Mouse (Mus musculus) common myeloid progenitor, adult 5-6 weeks (primary cell): ENCODE measurements around the gene Epb41l5. TPM values are rescaled to one million over a fixed set of nuclear protein-coding genes. Genes with fewer than 3 reads are reported as not detected.

ENCODE experiments used
- ATAC-seq: replicated peaks from 2 replicates; pipeline ENCODE4 v1.8.0; 2016; ENCODE audit warnings: low read depth, mild to moderate bottlenecking, moderate TSS enrichment, inconsistent platforms; ENCODE audit not compliant: poor library complexity, severe bottlenecking
- total RNA-seq: library from RNA; stranded (forward); fragments of 200-1000, 187-1606 nt; gene quantifications from 2 replicates; pipeline ENCODE4 v1.2.3, GENCODE M21; 2017

Epb41l5 gene
- total RNA-seq, 1 experiment from 2014 or later: 2.1 TPM

DNA sequence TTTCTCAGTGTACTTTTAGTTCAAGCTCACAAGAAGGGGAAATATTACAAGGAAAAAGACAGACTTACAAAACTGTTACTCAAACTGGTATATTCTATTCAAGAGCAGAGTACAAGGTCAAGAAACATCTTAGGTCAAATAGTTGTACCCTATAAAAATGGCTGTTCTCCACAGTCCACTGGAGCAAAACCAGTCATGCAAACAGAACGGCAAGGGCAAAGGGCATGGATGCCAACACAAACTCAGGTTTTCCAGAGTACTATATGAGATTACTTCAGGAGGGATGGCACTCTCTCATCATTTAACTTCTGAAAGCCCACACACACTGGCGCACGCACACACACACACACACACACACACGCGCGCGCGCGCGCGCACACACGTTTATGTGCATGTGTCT lies 46.4 kb downstream of the Epb41l5 start:
- no peak for ATAC-seq

DNA sequence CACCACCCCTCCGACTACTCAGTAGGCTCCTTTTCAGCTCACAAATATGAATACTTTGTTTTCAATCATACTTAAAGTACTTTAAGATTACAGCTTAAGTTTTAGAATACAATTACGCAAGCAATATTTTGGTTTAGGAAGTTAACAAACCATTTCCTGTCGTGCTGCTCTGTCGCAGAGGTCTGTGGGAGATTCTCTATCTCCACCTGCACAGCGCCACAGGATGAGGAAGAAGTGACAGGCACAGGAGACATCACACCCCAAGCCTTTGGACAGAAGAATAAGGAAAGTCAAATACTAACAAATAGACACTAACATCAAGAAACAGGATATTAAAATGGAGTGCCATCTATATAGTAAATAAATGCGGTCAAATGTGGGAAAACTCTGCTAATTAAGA lies 49.9 kb downstream of the Epb41l5 start:
- peak; percentile 73 for ATAC-seq

DNA sequence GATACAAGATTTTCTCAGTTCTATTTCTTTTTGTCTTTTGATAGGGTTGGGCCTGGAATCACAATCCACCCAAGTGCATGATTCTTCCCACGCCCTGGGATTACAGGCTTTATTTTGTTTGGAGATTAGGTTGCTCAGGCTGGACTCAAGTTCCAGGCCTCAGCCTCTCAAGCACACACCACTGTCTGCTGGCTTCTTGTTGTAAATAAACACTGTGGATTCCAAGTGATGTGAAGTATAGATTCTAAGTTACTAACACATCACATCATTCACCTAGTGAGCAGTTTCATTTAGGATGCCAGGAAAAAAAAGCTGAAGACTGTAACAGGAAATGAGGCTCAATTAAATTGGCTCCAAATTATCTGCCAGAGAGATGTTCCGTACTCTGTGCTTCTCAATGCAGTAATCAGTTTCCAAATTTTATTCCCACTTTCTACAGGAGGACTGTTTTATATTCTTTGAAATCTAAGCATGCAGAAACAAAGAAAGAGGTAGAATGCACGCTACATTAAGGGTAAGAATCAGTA lies 51.8 kb downstream of the Epb41l5 start:
- ATAC-seq: no peak

DNA sequence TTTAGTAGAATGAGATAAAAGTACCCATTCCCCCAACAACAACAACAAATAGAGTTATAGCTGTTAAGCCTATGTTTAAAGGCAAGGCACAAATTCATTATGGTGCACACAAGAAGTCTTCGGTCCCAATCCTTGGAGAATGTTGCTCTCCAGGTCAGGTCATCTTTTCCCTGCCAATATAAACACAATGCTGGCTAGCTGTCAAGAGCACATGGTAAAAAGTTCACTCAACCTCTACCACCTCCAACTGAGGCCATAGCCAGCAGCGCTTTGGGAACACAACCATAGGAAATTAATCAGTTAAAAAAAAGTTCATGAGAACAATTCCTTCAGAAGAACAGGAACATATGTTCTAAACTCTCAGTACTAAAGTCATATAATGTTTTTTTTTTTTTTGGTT lies 58.8 kb downstream of the Epb41l5 start:
- no peak for ATAC-seq

DNA sequence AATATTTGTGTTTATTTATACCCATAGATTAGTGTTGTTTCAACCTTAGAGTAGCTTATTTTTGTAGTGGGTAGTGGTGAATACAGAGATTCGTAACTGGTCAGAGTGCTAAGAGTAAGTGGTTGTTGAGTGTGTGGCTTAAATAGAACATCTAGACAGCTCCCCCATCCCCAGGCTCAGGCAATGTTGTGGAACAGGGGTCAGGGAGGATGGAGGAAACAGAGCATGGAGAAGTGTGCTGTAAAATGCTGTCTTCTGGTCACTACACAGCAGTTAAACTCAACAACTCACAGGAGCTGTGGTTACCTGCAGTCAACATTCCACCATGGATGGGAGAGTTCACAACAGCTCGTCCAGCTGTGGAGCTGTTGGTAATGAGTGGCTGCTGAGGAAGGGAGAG lies 63.8 kb downstream of the Epb41l5 start:
- no peak for ATAC-seq

DNA sequence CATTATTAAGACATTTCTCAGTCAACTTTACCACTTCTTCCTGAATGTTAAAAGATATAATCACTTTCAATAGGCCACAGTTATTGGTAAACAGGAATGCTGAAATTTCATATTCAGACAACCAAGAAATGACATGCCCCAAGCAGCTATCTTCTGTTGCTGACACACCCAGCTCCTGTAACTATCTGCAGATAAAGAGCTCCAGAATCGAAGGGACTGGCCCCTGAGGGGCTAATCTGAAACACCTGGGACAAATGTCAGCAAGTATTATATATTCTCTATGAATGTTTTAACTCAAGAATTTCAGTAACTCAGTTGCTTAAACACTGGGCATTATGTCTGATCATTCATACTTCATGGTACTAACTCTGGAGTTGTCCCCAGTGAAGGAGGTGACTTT lies 78.7 kb downstream of the Epb41l5 start:
- ATAC-seq: no peak

DNA sequence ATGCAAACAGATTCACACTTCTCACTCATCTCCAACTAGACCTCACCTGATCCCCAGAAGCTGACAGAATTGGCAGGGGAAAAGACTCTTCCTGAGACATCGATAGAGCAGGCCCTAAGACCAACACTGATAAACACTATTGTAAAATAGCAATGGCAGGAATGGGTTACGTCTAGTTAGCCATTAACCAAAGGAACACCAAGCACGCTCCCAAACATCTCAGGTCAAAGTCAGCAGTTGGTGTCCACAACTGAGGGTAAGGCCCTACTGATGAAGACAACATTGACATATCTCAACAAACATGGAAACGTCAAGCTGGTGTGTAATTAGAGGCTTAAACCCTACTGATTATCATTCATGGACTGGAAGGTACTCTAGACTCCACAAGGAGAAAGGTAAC lies 83.3 kb downstream of the Epb41l5 start:
- no peak for ATAC-seq

DNA sequence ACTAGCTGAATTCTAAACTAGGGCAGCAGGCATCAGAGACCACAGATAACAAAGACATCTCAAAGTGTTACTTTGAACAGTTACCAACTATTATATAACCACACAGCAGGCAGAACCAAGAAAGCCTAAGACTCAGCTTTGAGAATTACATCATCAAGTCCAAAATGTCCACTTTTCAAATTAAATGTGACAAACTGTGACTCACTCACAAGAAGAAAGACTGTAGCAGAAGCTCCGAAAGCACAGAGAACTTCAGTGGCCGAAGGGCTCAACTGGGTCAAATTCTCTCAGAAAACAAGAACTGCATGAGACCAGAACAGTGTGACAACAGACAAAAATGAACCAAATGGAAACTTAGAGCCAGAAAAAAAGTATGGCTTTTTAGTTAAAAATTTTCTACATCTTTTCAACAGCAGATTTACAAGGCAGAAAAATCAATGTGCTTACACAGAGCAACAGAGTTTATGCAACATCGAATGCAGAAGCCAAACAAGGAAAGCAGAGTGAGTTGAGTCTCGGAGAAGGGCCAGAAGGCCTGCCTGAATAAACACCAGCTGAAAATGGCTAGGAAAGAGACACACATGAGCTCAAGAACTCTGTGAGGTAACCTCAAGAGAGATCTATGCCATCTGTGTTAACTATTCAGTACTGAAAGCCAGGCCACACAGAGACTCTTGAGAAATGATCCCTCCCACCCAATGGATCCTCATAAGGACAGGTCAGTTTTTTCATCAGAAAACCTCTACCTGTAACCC lies 91.0 kb downstream of the Epb41l5 start:
- no peak for ATAC-seq

DNA sequence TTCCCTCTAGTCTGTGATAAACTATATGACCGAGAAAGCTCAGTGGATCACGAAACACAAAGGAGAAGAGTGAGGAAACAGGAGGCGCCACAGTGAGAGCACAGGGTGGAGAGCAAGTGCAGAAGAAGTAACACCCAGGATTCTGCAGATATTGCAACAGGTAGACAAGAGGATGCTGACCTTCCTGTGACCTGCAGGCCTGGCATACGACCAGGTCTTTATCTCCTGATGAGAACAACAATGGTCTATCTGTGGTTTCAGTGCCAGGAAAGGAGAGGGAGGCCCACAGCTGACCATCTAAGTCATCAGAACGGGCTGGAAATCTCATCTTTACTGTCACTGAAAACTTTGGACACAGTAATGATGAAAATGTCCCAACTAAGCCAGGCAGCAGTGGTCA lies 93.1 kb downstream of the Epb41l5 start:
- ATAC-seq: no peak

DNA sequence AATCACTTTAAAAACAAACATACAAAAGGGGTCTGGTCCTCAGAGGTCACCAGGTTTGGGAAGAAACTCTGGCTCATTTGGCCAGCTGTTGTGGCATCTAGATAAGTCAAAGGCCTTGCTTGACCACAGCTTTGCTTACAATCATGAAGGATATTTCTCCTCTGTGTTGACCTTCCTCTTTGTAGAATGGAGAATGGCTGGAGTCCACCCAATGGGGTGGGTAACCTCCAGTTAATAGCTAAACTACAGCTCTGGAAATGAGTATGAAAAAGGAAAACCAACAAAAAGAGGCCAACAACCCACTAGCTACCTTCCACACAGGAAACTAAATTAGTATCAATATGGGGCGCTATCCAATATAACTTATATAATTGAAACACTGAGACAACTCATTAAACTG lies 97.1 kb downstream of the Epb41l5 start:
- ATAC-seq: no peak

DNA sequence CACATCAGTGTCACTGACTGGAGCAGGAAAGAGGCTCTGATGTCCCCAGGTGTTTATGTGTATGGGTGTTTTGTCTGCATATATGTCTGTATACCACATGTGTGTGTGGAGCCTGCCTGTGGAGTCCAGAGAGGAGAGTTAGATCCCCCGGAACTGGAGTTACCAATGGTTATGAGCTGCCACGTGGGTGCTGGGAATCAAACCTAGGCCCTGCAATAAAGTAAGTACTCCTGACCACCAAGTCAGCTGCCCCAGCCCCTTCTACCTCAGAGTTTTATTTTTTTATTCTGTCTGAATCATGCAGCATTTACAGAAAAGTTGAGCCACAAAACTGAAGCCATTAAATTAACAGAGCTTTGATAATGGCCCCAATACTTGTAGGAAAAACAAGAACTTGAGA lies 98.7 kb downstream of the Epb41l5 start:
- ATAC-seq: no peak

DNA sequence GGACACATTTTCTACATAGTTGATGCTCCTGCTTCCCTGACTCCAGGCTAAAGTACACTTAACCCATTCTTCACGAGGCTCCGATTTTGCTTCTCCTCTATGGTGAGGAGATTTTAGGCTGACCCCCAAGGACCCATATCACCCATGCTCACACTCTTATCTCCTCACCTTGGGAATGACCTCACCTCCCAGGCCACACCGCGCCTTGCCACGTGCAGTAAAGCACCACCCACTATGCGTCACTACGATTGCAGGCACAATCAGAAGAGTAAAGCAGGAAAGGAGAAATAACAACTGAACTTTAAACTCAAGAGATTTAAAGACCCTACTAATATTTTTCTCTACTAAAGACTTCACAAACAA lies 99.5 kb downstream of the Epb41l5 start:
- no peak for ATAC-seq

DNA sequence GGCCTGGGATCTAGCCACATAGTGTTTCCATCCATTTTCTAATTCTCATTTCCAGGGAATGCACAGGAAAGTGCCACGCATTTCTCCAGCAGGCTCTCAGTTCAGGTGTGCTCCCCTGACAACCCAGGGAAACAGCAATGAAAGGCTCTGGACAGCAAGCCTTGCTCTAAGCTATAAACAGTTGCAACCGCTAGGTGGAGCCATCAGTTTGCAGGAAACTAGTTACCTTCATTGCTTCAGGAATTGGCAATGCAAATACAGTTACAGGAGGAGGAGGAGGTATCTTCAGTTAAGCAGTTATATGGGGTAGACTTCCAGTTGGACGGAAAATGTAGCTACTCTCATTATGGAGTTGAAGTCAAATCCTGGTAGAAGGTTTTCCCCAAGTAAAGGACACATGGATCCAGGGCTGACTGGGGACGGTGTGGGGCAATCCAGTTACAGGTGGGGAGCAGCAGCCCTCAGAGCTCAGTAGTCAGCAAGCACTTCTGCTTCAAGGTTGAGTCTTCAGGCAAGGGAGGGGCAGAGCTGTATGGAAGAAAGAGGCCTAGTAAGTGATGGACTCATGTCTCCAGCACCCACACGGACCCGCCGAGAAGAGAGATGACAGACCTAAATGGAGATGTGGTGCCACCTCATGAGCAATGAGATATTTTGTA lies 100.0 kb downstream of the Epb41l5 start:
- peak; percentile 92 for ATAC-seq

DNA sequence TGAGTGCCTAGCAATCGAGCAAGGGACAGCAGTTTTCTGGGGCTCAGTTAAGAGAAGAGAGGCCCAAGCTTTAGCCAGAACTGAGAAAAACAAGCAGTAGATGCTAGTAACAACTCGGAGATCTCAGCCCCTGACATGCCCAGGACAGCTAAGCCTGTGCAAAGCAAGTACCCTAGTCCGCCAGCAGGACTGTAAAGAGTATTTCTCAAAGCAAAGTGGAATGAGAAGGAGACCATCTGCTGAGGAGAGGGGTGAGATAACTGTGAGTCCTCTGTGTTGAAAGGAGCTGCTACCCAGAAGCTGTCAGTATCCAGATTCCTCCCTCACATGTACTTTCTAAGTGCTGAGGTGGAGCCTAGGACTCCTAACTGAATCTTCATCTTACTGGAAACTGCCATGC lies 102.3 kb downstream of the Epb41l5 start:
- no peak for ATAC-seq

DNA sequence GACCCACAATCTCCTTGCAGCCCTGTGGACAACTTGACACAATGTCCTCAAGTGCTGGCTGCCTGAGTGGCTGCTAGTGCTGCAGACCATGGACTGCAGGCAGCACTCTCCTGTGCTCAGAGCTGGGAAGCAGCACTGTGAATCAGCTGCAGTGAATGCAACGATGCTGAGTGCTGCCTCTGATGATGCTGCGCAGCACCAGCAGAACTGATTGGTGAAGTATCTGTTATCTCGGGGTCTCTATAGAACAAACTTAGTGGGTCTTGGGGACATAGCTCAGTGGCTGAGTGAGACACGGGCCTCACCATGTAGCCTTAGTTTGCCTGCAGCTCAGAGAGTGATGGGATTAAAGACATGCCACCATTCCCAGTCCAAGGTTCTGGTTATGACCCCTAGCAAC lies 103.1 kb downstream of the Epb41l5 start:
- no peak for ATAC-seq

DNA sequence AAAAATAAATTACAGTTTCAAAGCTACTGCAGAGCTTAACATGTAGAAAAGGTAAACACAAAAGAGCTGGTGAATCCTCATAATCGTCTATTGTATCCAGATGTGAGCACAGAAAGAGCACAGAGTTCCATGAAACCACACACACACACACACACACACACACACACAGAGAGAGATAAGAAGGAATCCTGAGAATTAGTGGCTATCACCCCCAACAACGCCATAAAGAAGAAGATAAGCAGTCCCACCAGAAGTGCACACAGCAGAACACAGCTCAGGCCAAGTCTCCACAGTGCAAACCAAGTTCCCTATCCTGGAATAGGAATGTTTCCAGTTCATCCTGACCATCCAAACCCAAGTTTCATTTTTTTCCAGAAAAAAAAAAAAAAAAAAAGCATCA lies 103.6 kb downstream of the Epb41l5 start:
- ATAC-seq: no peak

DNA sequence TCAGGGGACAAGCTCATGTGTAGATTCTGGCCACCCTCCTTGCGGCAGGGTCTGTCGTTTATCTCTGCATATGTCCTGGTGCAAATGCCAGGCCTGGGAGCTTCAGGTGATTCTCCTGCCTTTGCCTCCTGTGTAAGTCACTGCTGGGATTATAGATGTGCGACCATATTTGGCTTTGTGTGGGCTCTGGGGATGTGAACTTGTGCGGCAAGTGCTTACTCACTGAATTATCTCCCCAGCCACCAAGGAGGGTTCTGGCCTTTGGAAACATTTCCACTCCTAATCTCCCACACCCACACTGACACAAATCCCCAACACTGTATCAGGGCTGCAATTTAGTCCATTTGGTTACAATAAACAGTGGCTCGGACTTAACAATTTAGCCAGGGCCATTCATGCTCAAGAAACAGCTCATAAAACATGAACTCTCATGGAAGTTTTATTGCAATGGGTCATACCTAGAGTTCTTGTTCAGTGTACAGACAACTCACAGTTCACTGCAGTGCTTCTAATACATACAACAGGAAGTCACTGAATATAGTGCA lies 104.1 kb downstream of the Epb41l5 start:
- no peak for ATAC-seq

DNA sequence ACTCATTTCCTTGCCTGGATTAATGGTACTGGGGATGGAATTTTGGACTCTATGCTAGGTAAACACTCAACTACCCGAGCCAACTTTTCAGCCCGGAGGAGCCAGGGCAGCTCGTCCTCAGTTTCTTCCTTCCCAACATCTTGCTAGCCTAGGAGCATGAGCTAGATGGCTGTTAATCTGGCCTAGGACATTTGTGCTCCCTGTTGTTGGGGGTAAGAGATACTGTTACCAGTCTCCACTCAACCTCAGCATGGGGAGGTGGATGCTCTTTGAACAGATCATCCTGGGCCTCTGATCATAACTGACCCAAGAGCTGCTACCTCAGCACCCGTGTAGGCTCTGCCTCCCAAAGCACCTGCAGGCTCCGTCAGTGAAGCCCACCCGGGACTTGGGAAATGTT lies 105.5 kb downstream of the Epb41l5 start:
- no peak for ATAC-seq

DNA sequence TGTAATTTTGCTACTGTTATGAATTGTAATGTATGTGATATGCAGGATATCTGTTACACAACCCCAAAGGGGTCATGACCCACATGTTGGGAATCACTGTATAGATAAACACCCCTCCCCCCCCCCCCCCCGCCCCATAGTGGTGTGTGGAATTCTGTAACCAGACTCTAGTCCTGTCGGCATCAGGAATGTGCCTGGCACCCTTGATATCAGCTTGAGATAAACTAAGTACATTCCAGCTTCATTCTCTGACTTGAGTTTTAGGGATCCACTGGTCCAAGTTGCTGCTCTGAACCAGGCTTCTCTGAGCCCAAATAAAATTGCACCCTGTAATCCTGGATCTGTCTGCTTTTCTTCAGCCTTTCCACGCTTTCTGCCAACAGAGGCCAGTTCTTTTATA lies 107.2 kb downstream of the Epb41l5 start:
- ATAC-seq: no peak

DNA sequence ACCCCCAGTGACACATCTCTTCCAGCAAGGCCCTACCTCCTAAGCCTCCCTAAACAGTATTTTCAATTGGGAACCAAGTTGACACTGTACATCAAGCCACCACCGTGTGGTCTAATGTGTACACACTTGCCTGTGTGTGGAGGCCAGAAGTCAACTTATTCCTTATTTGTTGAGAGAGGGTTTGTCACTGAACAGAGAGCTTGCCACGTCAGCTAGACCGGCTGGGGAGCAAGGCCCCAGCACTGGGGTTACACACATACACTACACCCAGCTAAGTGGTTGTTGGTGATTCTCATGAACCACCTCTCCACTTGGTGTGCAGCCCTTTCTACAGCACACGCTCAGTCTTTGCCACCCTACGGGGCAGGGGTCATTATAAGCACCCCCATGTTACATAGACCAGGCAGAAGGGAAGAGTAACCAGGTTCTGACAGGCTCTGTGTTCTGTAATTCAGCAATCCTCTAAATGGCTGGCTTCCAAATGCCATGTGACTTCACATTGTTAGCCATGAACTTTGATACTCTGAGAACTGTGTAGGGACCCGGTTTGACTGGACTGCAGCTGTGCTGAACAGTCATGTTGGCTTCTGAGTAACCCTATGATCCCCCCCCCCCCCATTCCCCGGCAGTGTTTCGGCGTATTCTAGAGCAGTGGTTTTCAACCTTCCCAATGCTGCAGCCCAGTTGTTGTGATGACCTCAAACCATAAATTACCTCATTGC lies 107.8 kb downstream of the Epb41l5 start:
- no peak for ATAC-seq

DNA sequence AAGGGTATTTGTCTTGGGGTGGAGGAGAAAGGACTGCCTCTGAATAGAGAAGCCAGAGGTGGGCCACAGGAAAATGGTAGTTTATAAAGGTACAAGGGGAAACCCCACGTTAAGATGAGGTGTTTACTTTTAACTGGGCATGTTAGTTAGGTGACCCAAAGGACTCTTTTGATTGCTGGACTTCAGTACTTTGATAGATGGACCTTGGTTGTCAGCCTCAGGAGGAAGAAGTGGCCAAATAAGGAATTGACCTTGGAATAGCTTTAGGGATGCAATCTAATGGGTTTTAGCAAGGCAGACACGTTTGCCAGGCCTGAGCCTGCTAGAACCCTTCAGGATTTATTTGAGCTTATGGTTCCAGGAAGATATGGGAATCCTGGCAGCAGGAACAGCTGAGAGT lies 109.5 kb downstream of the Epb41l5 start:
- ATAC-seq: no peak
